Mouse (Mus musculus) heart, adult 18-20 months (tissue): ENCODE results near the gene Ass1. TPM values are rescaled to one million over a fixed set of nuclear protein-coding genes. Genes with fewer than 3 reads are reported as not detected.

ENCODE experiments used
- DNase-seq, 2 experiments: peaks; one replicate each; pipeline ENCODE4 v3.0.0; 2021 to 2022; ENCODE audit warnings: mixed read lengths in 1 of 2
- total RNA-seq, 2 experiments: library from RNA; stranded (reverse); gene quantifications; 2 replicates each; pipeline ENCODE4 v1.2.3; 2021

Ass1 gene
- total RNA-seq, 2 experiments from 2014 or later, result 5.2 to 7.6 TPM

- no peak for DNase-seq
Observed at GRCm38 (mm10) chr2:31489166-31489565, 19.2 kb downstream of the Ass1 start.

GRCm38 (mm10) chr2:31490556-31490955 lies 20.5 kb downstream of the Ass1 start:
- DNase-seq, result no peak

GRCm38 (mm10) chr2:31492308-31492707 lies 22.3 kb downstream of the Ass1 start:
- DNase-seq, result no peak

- DNase-seq, result no peak
Observed at GRCm38 (mm10) chr2:31493243-31493642, 23.2 kb downstream of the Ass1 start.

GRCm38 (mm10) chr2:31494315-31494714 lies 24.3 kb downstream of the Ass1 start:
- no peak for DNase-seq

- no peak for DNase-seq
Observed at GRCm38 (mm10) chr2:31495046-31495476, 25.1 kb downstream of the Ass1 start.

- no peak for DNase-seq
Observed at GRCm38 (mm10) chr2:31496141-31496540, 26.1 kb downstream of the Ass1 start.

GRCm38 (mm10) chr2:31497113-31497512 lies 27.1 kb downstream of the Ass1 start:
- no peak for DNase-seq

- DNase-seq, result no peak
Observed at GRCm38 (mm10) chr2:31497635-31498034, 27.6 kb downstream of the Ass1 start.

- no peak for DNase-seq
Observed at GRCm38 (mm10) chr2:31499327-31500291, 29.6 kb downstream of the Ass1 start.

- no peak for DNase-seq
Observed at GRCm38 (mm10) chr2:31500292-31501204, 30.5 kb downstream of the Ass1 start.

GRCm38 (mm10) chr2:31501448-31502130 lies 31.6 kb downstream of the Ass1 start:
- DNase-seq, result no peak

- DNase-seq, result no peak
Observed at GRCm38 (mm10) chr2:31502616-31503522, 32.9 kb downstream of the Ass1 start.

GRCm38 (mm10) chr2:31505472-31505871 lies 35.5 kb downstream of the Ass1 start:
- DNase-seq, result no peak

GRCm38 (mm10) chr2:31508851-31509250 lies 38.8 kb downstream of the Ass1 start:
- no peak for DNase-seq

GRCm38 (mm10) chr2:31511316-31511715 lies 41.3 kb downstream of the Ass1 start:
- DNase-seq, result no peak

GRCm38 (mm10) chr2:31516557-31516956 lies 46.5 kb downstream of the Ass1 start:
- no peak for DNase-seq

GRCm38 (mm10) chr2:31521800-31522335 lies 51.9 kb downstream of the Ass1 start:
- DNase-seq, result no peak

GRCm38 (mm10) chr2:31524641-31525040 lies 54.6 kb downstream of the Ass1 start:
- no peak for DNase-seq

GRCm38 (mm10) chr2:31525778-31526177 lies 55.8 kb downstream of the Ass1 start:
- no peak for DNase-seq

- DNase-seq, result no peak
Observed at GRCm38 (mm10) chr2:31530201-31530600, 60.2 kb downstream of the Ass1 start.
